Comparison of ENCODE assay signal across 8 mouse cellular contexts in genomic region chr11:97441036-97441657, GRCm38 (mm10). TPM values are rescaled to one million over a fixed set of nuclear protein-coding genes. Genes with fewer than 3 reads are reported as not detected.
A peak's percentile ranks its signal among the peaks of the same experiment; 100 is the strongest.
DNase-seq lines count a peak whose midpoint lies in the region; ATAC-seq and TF ChIP-seq lines count a peak whose summit lies in the region.

No protein-coding gene starts in this region.

- peak overlapping the region; percentile 86 for H3K4me2 ChIP-seq in heart, embryonic 12.5 days
- H3K4me2 ChIP-seq in limb, embryonic 14.5 days (replicated peaks; ENCODE audit: low read depth, low read length, severe bottlenecking) = peak overlapping the region; percentile 83
- H3K4me2 ChIP-seq in midbrain, embryonic 15.5 days = peak overlapping the region; percentile 46

- H3K4me1 ChIP-seq in heart, embryonic 12.5 days (replicated peaks) = peaks cover 88% of the 10 kb centered on the region
- H3K4me1 ChIP-seq in limb, embryonic 14.5 days (ENCODE audit: control insufficient read depth, insufficient read depth, low read length) = peaks cover 52% of the 10 kb centered on the region
- H3K4me1 ChIP-seq in midbrain, embryonic 15.5 days = peaks cover 28% of the 10 kb centered on the region

- H3K4me3 ChIP-seq in heart, embryonic 12.5 days = peak overlapping the region; percentile 96
- peak overlapping the region; percentile 66 for H3K4me3 ChIP-seq in limb, embryonic 14.5 days (replicated peaks; ENCODE audit: low read length)
- no peak overlapping the region for H3K4me3 ChIP-seq in midbrain, embryonic 15.5 days

- WGBS in heart, embryonic 12.5 days = 19% methylated on average over 15 of the region's 15 CpGs
- 51% methylated on average over 15 of the region's 15 CpGs for WGBS in limb, embryonic 14.5 days
- 51% methylated on average over 15 of the region's 15 CpGs for WGBS in midbrain, embryonic 15.5 days

- no peak for TF ChIP-seq POLR2A in limb, embryonic 14.5 days (IDR thresholded peaks at IDR 0.05; ENCODE audit: borderline replicate concordance, extremely low read depth, insufficient read depth, insufficient read length)

- H3K9me3 ChIP-seq in heart, embryonic 12.5 days (replicated peaks) = no peaks in the 10 kb centered on the region
- no peaks in the 10 kb centered on the region for H3K9me3 ChIP-seq in limb, embryonic 14.5 days (ENCODE audit: control insufficient read depth, low read length)
- no peaks in the 10 kb centered on the region for H3K9me3 ChIP-seq in midbrain, embryonic 15.5 days

- DNase-seq in cerebellum, adult 9-11 months = peak; percentile 36
- no peak for DNase-seq in cerebellum, adult 8-10 months
- peak; percentile 65 to 70 for DNase-seq in spleen, postnatal 10 days (ENCODE audit: low spot score in 2 of 2)
- DNase-seq in spleen, postnatal 36 days (ENCODE audit: low spot score in 2 of 2) = no peak
- no peak for DNase-seq in limb, embryonic 14.5 days (ENCODE audit: low spot score)
- DNase-seq in frontal cortex, postnatal 25 days (ENCODE audit: low spot score in 2 of 2) = no peak

- no peak for ATAC-seq in heart, embryonic 12.5 days (ENCODE audit: insufficient number of reproducible peaks, low FRiP score)
- no peak for ATAC-seq in limb, embryonic 14.5 days (ENCODE audit: low FRiP score, low read depth)
- ATAC-seq in midbrain, embryonic 15.5 days (replicated peaks) = no peak

- H3K36me3 ChIP-seq in heart, embryonic 12.5 days = peaks cover 34% of the 10 kb centered on the region
- H3K36me3 ChIP-seq in limb, embryonic 14.5 days (ENCODE audit: control insufficient read depth, insufficient read depth, low read length) = peaks cover 23% of the 10 kb centered on the region
- no peaks in the 10 kb centered on the region for H3K36me3 ChIP-seq in midbrain, embryonic 15.5 days (replicated peaks)

- peak overlapping the region; percentile 99 for H3K27ac ChIP-seq in heart, embryonic 12.5 days (ENCODE audit: poor library complexity, severe bottlenecking)
- H3K27ac ChIP-seq in limb, embryonic 14.5 days (replicated peaks; ENCODE audit: low read depth, low read length) = peak overlapping the region; percentile 41; the same call in 1 of the 2 replicates
- no peak overlapping the region for H3K27ac ChIP-seq in midbrain, embryonic 15.5 days

- no peaks in the 10 kb centered on the region for H3K27me3 ChIP-seq in heart, embryonic 12.5 days (replicated peaks)
- no peaks in the 10 kb centered on the region for H3K27me3 ChIP-seq in limb, embryonic 14.5 days (ENCODE audit: control insufficient read depth, insufficient read depth, low read length)
- H3K27me3 ChIP-seq in midbrain, embryonic 15.5 days (replicated peaks) = peaks cover 25% of the 10 kb centered on the region

- peak overlapping the region; percentile 100 for H3K9ac ChIP-seq in heart, embryonic 12.5 days
- peak overlapping the region; percentile 73; the same call in 1 of the 2 replicates for H3K9ac ChIP-seq in limb, embryonic 14.5 days (ENCODE audit: low read depth, low read length, severe bottlenecking)
- no peak overlapping the region for H3K9ac ChIP-seq in midbrain, embryonic 15.5 days

RNA-seq across cellular contexts. Expression of gene Arhgap23, which starts 25.8 kb away (rescaled TPM):
- 12.4 and 12.5 TPM in 2 replicates for polyA plus RNA-seq in heart, embryonic 12.5 days (2016; fragmentation: Nextera tagmentation; extraction: Ambion mirVana)
- polyA plus RNA-seq in limb, embryonic 14.5 days (2012; rRNA removed) = 28.9 and 37.9 TPM in 2 replicates
- 9.8 and 10.8 TPM in 2 replicates for polyA plus RNA-seq in limb, embryonic 14.5 days (2014; fragmentation: Nextera tagmentation; extraction: Ambion mirVana)
- 10.9 and 11.0 TPM in 2 replicates for polyA plus RNA-seq in midbrain, embryonic 15.5 days (2015; fragmentation: Nextera tagmentation; extraction: Ambion mirVana)

RNA-seq across cellular contexts. Expression of gene 4933428G20Rik, which starts 59.0 kb away (rescaled TPM):
- polyA plus RNA-seq in heart, embryonic 12.5 days (2016; fragmentation: Nextera tagmentation; extraction: Ambion mirVana) = 0.90 and 1.00 TPM in 2 replicates
- polyA plus RNA-seq in limb, embryonic 14.5 days (2012; rRNA removed) = not detected in 2 replicates
- polyA plus RNA-seq in limb, embryonic 14.5 days (2014; fragmentation: Nextera tagmentation; extraction: Ambion mirVana) = 0.19 and 0.36 TPM in 2 replicates
- 1.3 and 1.6 TPM in 2 replicates for polyA plus RNA-seq in midbrain, embryonic 15.5 days (2015; fragmentation: Nextera tagmentation; extraction: Ambion mirVana)

Comparison
In these comparisons a context has a peak if more than half of its experiments do, and no peak if none do; other contexts are left out.
1. DNase-seq: peak in cerebellum, adult 9-11 months (single experiment) and spleen, postnatal 10 days (2 of 2); none in cerebellum, adult 8-10 months (single experiment), spleen, postnatal 36 days (0 of 2), limb, embryonic 14.5 days (single experiment) and frontal cortex, postnatal 25 days (0 of 2).
2. Peak in every context shown above with its lines, with median percentiles within 50 percentile points of each other: H3K4me2 ChIP-seq.